Mouse (Mus musculus) cerebellum, adult 9-10 months (tissue): ENCODE measurements at regions not wholly inside any gene's neighbourhood (a gene's known extent, or its start where the extent isn't known, plus 50 kb on each side); places are given as distances from the start of the nearest gene placed in this dataset.

Experiments used
- DNase-seq: peaks from one replicate; pipeline ENCODE4 v3.0.0; 2022

- DNase-seq, result peak; percentile 2
Measured at GRCm38 (mm10) chrX:21644851-21645250, 69.8 kb upstream of the Slc6a14 start.

GRCm38 (mm10) chrX:21651508-21652297 is 63.0 kb upstream of the Slc6a14 start:
- DNase-seq, result no peak
